Mouse (Mus musculus): Measurements from ENCODE around the gene Fuca2.

GRCm38 (mm10) chr10:13470236-13470635 is 29.1 kb upstream of the Fuca2 start:
- no peak for TF ChIP-seq CTCF (IDR thresholded peaks at IDR 0.05; ENCODE audit: low read depth)
- no peak for TF ChIP-seq EP300 (IDR thresholded peaks at IDR 0.05; ENCODE audit: low read depth)

Measured in heart, postnatal 0 days (tissue).